Mouse (Mus musculus): ENCODE measurements around the gene Zdhhc6. TPM values are rescaled to one million over a fixed set of nuclear protein-coding genes. Genes with fewer than 3 reads are reported as not detected.
A peak's percentile ranks its signal among the peaks of the same experiment; 100 is the strongest.

Gene Zdhhc6
- polyA plus RNA-seq, 1 experiment from 2014 or later, result 96.2 TPM

DNA sequence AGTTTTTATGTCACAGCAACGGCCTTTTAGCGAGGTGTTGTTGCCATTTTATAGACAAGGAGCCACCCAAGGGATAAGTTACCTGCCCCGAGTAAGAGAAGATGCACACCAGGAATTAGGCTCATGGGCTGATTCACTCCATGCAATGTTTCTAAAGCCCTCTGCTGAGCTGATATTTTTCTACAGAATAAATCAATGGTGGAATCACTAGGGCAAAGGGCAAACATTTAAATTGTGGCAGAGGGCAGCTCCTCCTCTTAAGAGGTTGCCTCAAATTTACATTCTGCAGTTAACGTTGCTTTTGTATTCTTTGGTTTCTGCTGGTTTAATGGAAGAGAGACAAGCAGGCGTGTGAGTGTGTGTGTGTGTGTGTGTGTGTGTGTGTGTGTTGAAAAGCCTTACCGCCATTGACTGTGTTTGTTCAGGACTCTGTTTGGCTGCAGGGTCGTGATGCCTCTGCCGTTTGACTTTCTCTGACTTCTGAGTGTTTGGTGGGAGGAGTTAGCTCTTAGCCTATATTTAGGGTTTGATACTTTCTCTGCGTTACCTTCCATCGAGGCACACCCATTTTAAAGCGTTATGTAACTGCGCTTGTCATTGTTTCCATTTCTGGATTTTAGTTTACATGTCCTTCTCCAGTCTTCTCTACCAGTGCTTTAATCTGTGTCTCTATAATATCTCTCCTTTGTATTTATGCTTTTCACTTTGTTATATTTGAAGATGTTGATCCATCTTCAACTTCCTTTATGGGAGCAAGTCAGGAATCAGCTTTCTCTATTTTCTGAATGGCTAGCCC, 55.2 kb downstream of the Zdhhc6 start:
- WGBS, result 43% methylated on average over 12 of the region's 12 CpGs

DNA sequence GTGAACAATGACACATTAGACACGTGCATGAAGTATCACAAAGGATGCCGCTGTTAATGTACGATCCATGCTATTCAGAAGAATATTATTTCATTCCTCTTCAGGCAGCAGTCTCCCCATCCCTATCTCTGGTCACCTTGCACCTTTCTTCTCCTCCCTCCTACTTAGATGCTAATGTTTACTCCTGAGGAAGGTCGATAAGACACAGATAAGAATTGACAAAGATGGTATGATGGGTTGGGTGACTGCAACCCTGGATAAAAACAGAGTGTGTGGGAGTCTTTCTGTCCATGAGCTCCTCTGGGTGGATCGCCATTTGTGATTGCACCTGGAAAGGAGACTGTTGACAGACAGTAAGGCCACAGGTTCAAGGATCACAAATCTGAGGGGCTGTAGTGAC, 57.3 kb downstream of the Zdhhc6 start:
- ATAC-seq (ENCODE audit: insufficient number of reproducible peaks, insufficient read depth, low FRiP score, low read depth), result no peak
- 83% methylated on average over 5 of the region's 5 CpGs for WGBS

More for the DNA sequence above, 55.2 kb downstream of the Zdhhc6 start:
- Histone ChIP-seq H3K27me3 (ENCODE audit: control insufficient read depth, insufficient read depth, low read length) (no peaks in the 10 kb centered on the region), H3K9me3 (ENCODE audit: control insufficient read depth, low read depth, low read length) (no peaks in the 10 kb centered on the region), H3K4me2 (replicated peaks; ENCODE audit: low read depth, low read length) (no peak overlapping the region), H3K36me3 (ENCODE audit: control insufficient read depth, insufficient read depth, low read length) (no peaks in the 10 kb centered on the region), H3K27ac (ENCODE audit: low read length) (no peak overlapping the region), H3K9ac (replicated peaks; ENCODE audit: low read depth, low read length) (no peak overlapping the region), H3K4me3 (ENCODE audit: low read depth, low read length) (no peak overlapping the region), H3K4me1 (ENCODE audit: control insufficient read depth, insufficient read depth, low read length) (no peaks in the 10 kb centered on the region; the same call in 1 of the 2 replicates)
- ATAC-seq (ENCODE audit: insufficient number of reproducible peaks, insufficient read depth, low FRiP score, low read depth), result no peak

DNA sequence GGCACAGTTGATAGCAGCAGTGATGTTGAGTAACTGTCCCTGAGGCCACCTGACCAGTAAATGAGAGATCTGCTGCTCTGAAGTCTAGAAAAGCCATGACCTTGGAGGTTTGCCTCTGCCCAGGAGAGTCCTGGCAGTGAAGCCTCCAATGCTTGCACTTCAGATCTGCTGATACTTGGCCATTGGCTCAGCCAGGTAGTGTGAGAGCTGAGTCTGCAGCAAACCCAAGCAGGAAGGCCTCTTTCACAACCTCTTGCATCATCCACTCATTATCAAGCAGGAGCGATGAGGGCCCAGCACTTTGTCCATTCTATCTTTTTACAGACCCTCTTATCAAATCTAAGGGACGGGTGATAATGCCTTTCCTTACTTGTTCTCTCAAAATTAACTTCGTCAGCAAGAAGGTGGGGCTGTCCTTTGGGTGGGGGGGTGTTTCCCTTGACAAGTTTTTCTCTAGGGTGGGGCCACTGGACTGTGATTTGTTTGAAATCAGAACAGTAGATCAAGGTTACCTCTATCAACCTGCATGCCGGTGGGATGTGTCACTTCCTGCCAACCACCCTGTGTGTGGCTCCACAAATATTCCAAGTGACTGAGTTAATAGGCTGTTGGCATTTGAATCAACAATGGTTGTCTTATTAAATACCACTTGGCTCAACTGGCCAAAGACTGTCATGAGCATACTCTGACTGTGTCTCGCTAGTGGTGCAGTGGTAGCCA, 58.0 kb downstream of the Zdhhc6 start:
- Histone ChIP-seq H3K4me1 (ENCODE audit: control insufficient read depth, insufficient read depth, low read length) (peaks cover 4% of the 10 kb centered on the region; the same call in 1 of the 2 replicates), H3K4me2 (replicated peaks; ENCODE audit: low read depth, low read length) (no peak overlapping the region), H3K36me3 (ENCODE audit: control insufficient read depth, insufficient read depth, low read length) (no peaks in the 10 kb centered on the region), H3K27ac (ENCODE audit: low read length) (no peak overlapping the region), H3K27me3 (ENCODE audit: control insufficient read depth, insufficient read depth, low read length) (no peaks in the 10 kb centered on the region), H3K9ac (replicated peaks; ENCODE audit: low read depth, low read length) (no peak overlapping the region), H3K9me3 (ENCODE audit: control insufficient read depth, low read depth, low read length) (no peaks in the 10 kb centered on the region), H3K4me3 (ENCODE audit: low read depth, low read length) (no peak overlapping the region)
- WGBS, result 76% methylated on average over 5 of the region's 5 CpGs
- no peak for ATAC-seq (ENCODE audit: insufficient number of reproducible peaks, insufficient read depth, low FRiP score, low read depth)

More for the DNA sequence above, 57.3 kb downstream of the Zdhhc6 start:
- no peak overlapping the region for H3K27ac ChIP-seq (ENCODE audit: low read length)
- H3K4me3 ChIP-seq (ENCODE audit: low read depth, low read length), result no peak overlapping the region
- no peaks in the 10 kb centered on the region for H3K9me3 ChIP-seq (ENCODE audit: control insufficient read depth, low read depth, low read length)
- H3K4me2 ChIP-seq (replicated peaks; ENCODE audit: low read depth, low read length), result no peak overlapping the region
- no peaks in the 10 kb centered on the region for H3K27me3 ChIP-seq (ENCODE audit: control insufficient read depth, insufficient read depth, low read length)
- H3K9ac ChIP-seq (replicated peaks; ENCODE audit: low read depth, low read length), result no peak overlapping the region
- no peaks in the 10 kb centered on the region for H3K36me3 ChIP-seq (ENCODE audit: control insufficient read depth, insufficient read depth, low read length)
- peaks cover 4% of the 10 kb centered on the region; the same call in 1 of the 2 replicates for H3K4me1 ChIP-seq (ENCODE audit: control insufficient read depth, insufficient read depth, low read length)

DNA sequence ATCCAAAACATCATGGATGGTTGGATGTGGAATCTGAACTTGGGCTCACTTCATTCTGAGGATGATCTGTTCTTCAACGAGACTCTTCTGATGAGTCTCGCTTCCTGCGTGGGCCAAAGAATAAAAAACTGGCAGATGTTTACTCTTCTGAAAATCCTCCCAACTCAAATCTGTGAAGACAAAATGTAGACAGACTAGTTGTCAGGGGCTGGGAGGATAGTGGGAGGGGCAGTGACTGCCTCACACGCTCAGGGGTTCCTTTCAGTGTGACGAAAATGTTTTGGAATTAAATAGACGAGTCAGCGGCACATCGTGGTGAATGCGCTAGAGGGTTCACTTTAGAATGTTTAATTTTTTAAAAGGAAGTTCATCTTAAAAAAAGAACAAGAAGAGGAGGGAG, 59.7 kb downstream of the Zdhhc6 start:
- Histone ChIP-seq H3K27ac (ENCODE audit: low read length) (no peak overlapping the region), H3K9ac (replicated peaks; ENCODE audit: low read depth, low read length) (no peak overlapping the region), H3K36me3 (ENCODE audit: control insufficient read depth, insufficient read depth, low read length) (no peaks in the 10 kb centered on the region), H3K9me3 (ENCODE audit: control insufficient read depth, low read depth, low read length) (no peaks in the 10 kb centered on the region), H3K4me3 (ENCODE audit: low read depth, low read length) (no peak overlapping the region), H3K4me2 (replicated peaks; ENCODE audit: low read depth, low read length) (no peak overlapping the region), H3K27me3 (ENCODE audit: control insufficient read depth, insufficient read depth, low read length) (no peaks in the 10 kb centered on the region), H3K4me1 (ENCODE audit: control insufficient read depth, insufficient read depth, low read length) (peaks cover 4% of the 10 kb centered on the region; the same call in 1 of the 2 replicates)
- ATAC-seq (ENCODE audit: insufficient number of reproducible peaks, insufficient read depth, low FRiP score, low read depth), result no peak
- WGBS, result 49% methylated on average over 9 of the region's 9 CpGs

DNA sequence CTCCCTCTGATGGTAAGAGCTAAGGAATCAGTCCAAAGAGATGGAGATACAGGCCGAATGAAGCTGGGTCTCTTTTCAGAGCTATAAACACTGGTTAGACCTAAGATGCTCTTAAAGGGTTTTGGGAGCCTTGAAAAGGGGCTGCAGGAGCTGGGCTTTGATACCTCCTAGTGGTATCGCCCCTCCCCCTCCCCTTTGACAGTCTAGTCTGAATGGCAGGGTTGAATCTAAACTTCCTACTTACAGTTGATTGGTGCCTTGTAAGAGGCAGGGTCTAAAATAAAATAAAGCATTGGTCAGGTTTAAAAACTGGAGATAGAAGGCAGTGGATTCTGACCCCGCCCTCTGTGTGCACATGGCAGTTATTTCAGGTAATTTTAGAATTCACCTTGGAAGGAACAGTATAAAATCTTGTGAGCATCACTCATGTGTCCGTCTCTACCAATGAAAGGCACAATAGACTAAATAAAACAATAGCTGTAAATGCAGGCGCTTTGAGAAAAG, 61.3 kb downstream of the Zdhhc6 start:
- peak overlapping the region; percentile 70; the same call in 1 of the 2 replicates for H3K27ac ChIP-seq (ENCODE audit: low read length)
- no peaks in the 10 kb centered on the region for H3K9me3 ChIP-seq (ENCODE audit: control insufficient read depth, low read depth, low read length)
- ATAC-seq (ENCODE audit: insufficient number of reproducible peaks, insufficient read depth, low FRiP score, low read depth), result no peak
- peak overlapping the region; percentile 75 for H3K4me2 ChIP-seq (replicated peaks; ENCODE audit: low read depth, low read length)
- peaks cover 4% of the 10 kb centered on the region; the same call in 1 of the 2 replicates for H3K4me1 ChIP-seq (ENCODE audit: control insufficient read depth, insufficient read depth, low read length)
- 0 out of 2 replicates have a peak overlapping the region, but pooled peaks have one; percentile 43 for H3K9ac ChIP-seq (replicated peaks; ENCODE audit: low read depth, low read length)
- no peaks in the 10 kb centered on the region for H3K36me3 ChIP-seq (ENCODE audit: control insufficient read depth, insufficient read depth, low read length)
- no peaks in the 10 kb centered on the region for H3K27me3 ChIP-seq (ENCODE audit: control insufficient read depth, insufficient read depth, low read length)
- 14% methylated on average over 5 of the region's 5 CpGs for WGBS
- peak overlapping the region; percentile 53 for H3K4me3 ChIP-seq (ENCODE audit: low read depth, low read length)

DNA sequence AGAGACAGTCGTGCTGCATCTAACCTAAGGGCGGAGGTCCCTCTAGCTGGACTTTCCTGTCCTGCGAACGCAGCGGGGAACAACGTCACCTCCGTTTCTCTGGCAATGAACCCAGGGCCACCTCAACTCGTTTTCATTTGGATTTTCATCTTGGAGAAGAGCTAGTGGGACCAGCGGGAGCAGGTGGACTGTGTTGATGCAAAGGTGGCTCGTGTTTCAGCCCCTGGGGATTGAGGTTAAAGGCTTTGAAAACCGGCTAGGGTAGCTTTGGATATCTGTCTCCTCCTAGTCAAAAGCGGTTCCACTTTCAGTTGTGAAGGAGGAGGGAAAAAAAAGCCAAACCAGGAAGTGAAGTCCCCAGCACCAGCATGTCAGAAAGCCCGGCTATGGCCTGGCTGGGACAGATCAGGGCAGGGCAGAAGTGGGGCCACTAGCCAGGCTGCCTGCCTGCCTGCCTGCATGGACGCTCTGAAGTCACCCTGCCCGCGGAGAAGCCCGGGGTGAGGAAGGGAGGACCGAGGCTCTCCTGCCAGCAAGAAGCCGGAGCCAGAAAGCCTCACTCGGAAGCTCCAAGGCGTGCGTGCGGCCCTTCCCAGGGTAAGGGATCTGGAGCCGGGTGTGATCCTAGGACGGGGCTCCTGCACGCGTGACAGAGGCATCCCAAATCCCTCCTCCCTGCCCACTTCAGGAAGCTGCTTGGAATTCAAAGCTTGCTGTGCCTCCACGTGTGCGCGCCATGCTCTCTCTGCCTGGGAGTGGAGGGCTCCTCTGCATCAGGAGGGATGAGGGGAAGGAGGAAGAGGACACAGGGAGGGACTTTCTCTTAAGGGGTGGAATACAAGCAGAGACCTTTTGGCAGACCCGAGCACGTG, 62.0 kb downstream of the Zdhhc6 start:
- peak overlapping the region; percentile 53 for H3K4me3 ChIP-seq (ENCODE audit: low read depth, low read length)
- H3K4me1 ChIP-seq (ENCODE audit: control insufficient read depth, insufficient read depth, low read length), result peaks cover 4% of the 10 kb centered on the region; the same call in 1 of the 2 replicates
- H3K9me3 ChIP-seq (ENCODE audit: control insufficient read depth, low read depth, low read length), result no peaks in the 10 kb centered on the region
- peak overlapping the region; percentile 75 for H3K4me2 ChIP-seq (replicated peaks; ENCODE audit: low read depth, low read length)
- under 1% methylated on average over 32 of the region's 32 CpGs for WGBS
- H3K9ac ChIP-seq (replicated peaks; ENCODE audit: low read depth, low read length), result peak overlapping the region; percentile 43
- peak overlapping the region; percentile 70 for H3K27ac ChIP-seq (ENCODE audit: low read length)
- H3K27me3 ChIP-seq (ENCODE audit: control insufficient read depth, insufficient read depth, low read length), result no peaks in the 10 kb centered on the region
- peak; percentile 67 for ATAC-seq (ENCODE audit: insufficient number of reproducible peaks, insufficient read depth, low FRiP score, low read depth)
- H3K36me3 ChIP-seq (ENCODE audit: control insufficient read depth, insufficient read depth, low read length), result no peaks in the 10 kb centered on the region

DNA sequence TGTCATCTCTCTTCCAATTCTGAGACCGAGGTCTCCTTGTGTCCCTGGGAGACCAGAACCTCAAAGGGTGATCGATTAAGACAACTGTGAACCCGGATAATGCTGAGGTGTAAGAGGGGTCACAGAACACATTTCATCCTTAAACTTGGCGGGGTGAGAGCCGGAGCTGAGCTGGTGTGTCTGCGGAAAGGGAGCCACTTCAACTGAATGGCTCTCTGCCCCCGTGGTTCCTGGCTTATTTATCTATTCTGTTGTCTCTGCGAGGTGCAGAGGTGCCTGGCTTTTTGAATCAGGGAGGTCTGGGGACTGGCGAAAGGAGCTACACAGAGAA, 62.6 kb downstream of the Zdhhc6 start:
- Histone ChIP-seq H3K4me1 (ENCODE audit: control insufficient read depth, insufficient read depth, low read length) (peaks cover 4% of the 10 kb centered on the region; the same call in 1 of the 2 replicates), H3K36me3 (ENCODE audit: control insufficient read depth, insufficient read depth, low read length) (no peaks in the 10 kb centered on the region), H3K4me2 (replicated peaks; ENCODE audit: low read depth, low read length) (peak overlapping the region; percentile 75), H3K9me3 (ENCODE audit: control insufficient read depth, low read depth, low read length) (no peaks in the 10 kb centered on the region), H3K27ac (ENCODE audit: low read length) (peak overlapping the region; percentile 70), H3K4me3 (ENCODE audit: low read depth, low read length) (peak overlapping the region; percentile 53), H3K9ac (replicated peaks; ENCODE audit: low read depth, low read length) (peak overlapping the region; percentile 43; the same call in 1 of the 2 replicates), H3K27me3 (ENCODE audit: control insufficient read depth, insufficient read depth, low read length) (no peaks in the 10 kb centered on the region)
- under 1% methylated on average over 9 of the region's 9 CpGs for WGBS
- ATAC-seq (ENCODE audit: insufficient number of reproducible peaks, insufficient read depth, low FRiP score, low read depth), result 0 out of 2 replicates have a peak, but pooled peaks have one; percentile 16
